Mouse (Mus musculus) gastrocnemius, postnatal 14 days (tissue): Measurements from ENCODE around the gene Eng. TPM values are rescaled to one million over a fixed set of nuclear protein-coding genes. Genes with fewer than 3 reads are reported as not detected.

ENCODE experiments used
- DNase-seq: peaks from one replicate; pipeline ENCODE4 v3.0.0; 2021; ENCODE audit warnings: mixed read lengths
- intact Hi-C: fragments of 180-260 bp; cut with DNase I; formaldehyde crosslinking; loops from one replicate; pipeline ENCODE4 v1.15.1; 2025; ENCODE audit warnings: low total_unique reads
- total RNA-seq, 2 experiments: library from RNA; stranded (reverse); gene quantifications; 2 replicates each; pipeline ENCODE4 v1.2.3; 2021

The Eng gene
- total RNA-seq, 2 experiments from 2014 or later = 46.8 to 49.3 TPM

GRCm38 (mm10) chr2:32693282-32693681, 46.9 kb downstream of the Eng start:
- DNase-seq = peak; percentile 21
- intact Hi-C loops = no loop called here

DNA sequence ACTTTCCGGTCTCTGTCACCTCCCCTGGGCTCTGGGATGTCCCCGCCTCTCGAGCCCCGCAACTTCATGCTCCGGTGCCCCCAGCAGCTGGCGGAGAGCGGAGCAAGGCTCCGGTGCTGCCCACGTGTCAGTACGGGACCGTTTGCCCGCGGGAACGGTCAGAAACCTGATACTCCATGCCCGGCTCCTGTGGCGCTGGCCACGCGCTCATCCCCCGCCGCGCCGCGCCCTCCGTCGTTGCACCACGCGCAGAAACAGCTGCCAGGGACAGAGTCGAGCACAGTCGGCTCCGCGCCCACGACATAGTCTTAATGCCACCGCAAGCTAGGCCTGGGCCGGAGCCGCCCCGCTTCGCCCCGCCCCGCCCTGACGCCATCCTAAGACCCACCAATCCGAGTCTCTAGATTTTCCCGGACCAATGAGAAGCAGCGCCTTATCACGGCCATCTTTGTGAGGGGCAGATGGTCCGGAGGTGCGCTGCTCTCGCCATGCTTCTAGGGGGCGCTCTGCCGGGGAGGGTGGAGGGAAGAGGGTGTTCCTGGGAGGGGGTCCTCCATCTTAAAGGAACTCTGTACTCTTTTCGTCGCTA, 47.5 kb downstream of the Eng start:
- intact Hi-C loops = no loop called here

GRCm38 (mm10) chr2:32694691-32695090, 48.3 kb downstream of the Eng start:
- DNase-seq = peak; percentile 4
- intact Hi-C loops = no loop called here

More for the DNA sequence above, 47.5 kb downstream of the Eng start:
- peak; percentile 96 for DNase-seq

DNA sequence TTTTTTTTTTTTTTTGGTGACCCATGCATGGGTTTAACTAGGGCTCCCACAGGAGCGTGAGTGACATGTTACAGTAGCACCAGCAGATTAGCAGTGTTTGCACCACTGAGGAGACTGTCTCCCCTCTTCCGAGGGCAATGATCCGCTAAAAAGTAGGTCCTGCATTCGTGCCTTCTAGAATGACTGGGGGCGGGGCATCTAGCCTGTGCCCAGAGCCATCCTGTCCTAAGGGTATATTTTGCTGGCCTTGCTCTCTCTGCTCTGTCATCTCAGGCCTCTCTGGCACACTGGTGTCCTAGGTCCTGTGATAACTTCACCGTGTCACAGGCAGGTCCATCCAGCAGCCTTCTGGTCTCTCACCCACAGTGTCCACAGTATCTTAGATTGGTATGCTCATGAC, 53.3 kb downstream of the Eng start:
- intact Hi-C loops = no loop called here
- no peak for DNase-seq

DNA sequence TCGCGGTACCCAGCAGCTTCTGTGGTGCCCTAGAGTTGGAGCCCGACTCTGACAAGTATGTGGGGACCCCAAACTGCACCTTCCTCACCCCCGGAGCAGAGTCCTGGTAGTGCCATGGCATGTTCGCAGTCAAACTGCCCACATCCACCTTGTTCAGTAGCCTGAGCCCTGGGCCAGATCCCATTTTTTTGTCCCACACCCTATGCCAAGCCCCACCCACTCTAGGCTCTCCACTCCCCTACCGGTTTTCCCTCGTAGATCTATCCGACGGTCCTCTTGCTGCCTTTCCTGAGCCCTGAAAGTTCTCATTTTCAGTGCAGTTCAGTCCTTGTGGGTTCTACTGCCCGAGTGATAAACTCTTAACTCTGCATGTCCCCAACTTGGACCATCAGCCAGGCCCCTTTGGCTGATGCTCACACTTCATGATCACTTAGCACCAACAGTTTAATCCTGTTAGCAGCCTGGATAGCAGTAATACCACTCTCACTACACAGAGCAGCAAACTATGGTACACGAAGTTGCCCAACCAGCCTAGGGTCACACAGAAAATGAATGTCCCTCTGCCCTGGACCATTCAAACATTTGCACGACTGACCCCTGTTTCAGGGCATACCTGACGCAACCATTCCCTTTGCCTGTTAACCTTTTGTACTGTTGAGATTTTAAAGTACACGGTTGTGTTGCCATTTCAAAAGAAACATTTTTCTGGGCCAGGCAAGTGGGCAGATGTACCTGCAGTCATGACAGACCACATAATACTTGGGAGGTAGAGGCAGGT, 54.8 kb downstream of the Eng start:
- no peak for DNase-seq
- intact Hi-C loops = no loop called here

- DNase-seq = no peak
- intact Hi-C loops = no loop called here
These were observed 56.7 kb downstream of the Eng start for GRCm38 (mm10) chr2:32703046-32703445.

GRCm38 (mm10) chr2:32704021-32704421, 57.6 kb downstream of the Eng start, which contains the start of gene Fpgs:
Gene Fpgs (minus strand): TSS chr2:32704145.
- DNase-seq = no peak
- intact Hi-C loops = no loop called here

- intact Hi-C loops = no loop called here
- DNase-seq = no peak
These were observed 58.6 kb downstream of the Eng start for GRCm38 (mm10) chr2:32705018-32705417.

- no peak for DNase-seq
- intact Hi-C loops = no loop called here
These were observed 60.6 kb downstream of the Eng start for GRCm38 (mm10) chr2:32706971-32707370.

DNA sequence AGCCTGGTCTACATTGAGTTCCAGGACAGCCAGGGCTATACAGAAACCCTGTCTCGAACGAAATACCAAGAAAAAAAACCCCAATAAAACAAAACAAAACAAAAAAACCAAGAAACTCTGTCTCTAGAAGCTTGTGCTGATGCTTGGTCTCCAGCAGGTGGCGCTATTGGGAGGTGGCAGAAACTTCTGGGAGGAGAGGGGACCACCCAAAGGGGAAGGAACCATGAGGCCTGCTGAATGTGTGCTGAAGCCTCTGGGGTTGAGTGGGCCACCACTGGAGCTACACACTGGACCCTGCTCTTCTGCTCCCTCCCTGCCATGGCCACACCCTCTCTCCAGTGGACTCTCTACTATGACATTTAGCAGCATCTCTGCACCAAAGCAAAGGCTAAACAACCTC, 62.2 kb downstream of the Eng start:
- intact Hi-C loops = no loop called here
- peak; percentile 72 for DNase-seq

GRCm38 (mm10) chr2:32709521-32710137, 63.2 kb downstream of the Eng start:
- intact Hi-C loops = loop anchor here (2.0 kb wide), 1 partner anchor 13 kb away; no protein-coding TSS in a partner anchor
- DNase-seq = no peak

DNA sequence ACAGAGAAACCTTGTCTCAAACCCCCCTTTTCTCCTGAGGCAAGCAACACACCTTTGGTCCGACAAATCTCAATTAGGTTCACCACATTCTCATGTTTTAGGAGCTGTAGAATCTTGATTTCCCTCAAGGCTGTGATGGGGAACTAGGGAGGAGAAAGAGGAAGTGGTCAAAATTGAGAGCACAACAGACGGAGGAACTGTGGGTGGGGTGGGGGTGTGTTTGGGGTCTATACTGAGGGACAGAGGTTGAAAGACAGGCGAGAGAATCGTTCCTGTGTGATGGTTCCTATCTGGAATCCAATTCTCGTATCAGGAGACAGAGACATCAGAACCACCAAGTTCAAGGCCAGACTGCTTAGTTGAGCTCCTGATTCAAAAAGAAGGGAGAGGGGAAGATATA, 64.0 kb downstream of the Eng start:
- DNase-seq = no peak
- intact Hi-C loops = loop anchor here (2.0 kb wide), 1 partner anchor 14 kb away; no protein-coding TSS in a partner anchor

DNA sequence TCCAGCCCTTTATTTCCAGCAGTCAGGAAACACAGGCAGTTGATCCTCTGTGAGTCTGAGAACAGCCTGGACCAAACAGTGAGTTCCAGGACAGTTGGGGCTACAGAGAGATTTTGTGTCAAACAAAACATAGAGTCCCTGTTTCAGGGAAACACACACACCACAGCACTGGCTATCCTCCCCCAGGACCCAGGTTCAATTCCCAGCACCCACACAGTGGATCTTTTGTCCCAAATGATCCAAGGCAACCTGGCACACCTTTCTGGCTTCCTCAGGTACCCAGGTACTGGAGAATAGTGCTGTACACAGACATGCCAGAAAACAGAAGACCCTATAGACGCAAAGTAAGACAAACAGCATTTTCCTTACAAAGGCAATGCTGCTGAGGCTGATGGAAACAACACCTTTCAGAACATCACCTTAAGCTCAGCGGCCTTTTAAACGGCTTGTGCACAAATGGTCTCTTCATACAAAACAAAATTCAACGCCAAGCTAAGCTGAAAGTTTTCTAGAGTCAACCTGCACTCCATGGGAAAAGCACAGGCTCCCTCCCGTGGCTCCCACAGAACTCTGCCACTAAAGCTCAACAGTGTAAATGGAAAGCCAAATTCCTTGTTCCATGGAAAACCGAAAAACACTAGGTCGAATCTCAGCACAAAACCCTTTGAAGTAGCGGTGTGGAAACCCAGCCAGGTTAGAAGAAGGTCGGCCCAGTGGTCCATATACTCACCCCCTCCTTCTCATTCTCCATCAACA, 65.1 kb downstream of the Eng start:
- intact Hi-C loops = loop anchor here (2.0 kb wide), 1 partner anchor 15 kb away; no protein-coding TSS in a partner anchor

GRCm38 (mm10) chr2:32712108-32712551, 65.7 kb downstream of the Eng start:
- intact Hi-C loops = no loop called here
- peak; percentile 77 for DNase-seq

More for the DNA sequence above, 65.1 kb downstream of the Eng start:
- no peak for DNase-seq

- peak; percentile 95 for DNase-seq
- intact Hi-C loops = no loop called here
These were observed 66.2 kb downstream of the Eng start for GRCm38 (mm10) chr2:32712586-32712933.

DNA sequence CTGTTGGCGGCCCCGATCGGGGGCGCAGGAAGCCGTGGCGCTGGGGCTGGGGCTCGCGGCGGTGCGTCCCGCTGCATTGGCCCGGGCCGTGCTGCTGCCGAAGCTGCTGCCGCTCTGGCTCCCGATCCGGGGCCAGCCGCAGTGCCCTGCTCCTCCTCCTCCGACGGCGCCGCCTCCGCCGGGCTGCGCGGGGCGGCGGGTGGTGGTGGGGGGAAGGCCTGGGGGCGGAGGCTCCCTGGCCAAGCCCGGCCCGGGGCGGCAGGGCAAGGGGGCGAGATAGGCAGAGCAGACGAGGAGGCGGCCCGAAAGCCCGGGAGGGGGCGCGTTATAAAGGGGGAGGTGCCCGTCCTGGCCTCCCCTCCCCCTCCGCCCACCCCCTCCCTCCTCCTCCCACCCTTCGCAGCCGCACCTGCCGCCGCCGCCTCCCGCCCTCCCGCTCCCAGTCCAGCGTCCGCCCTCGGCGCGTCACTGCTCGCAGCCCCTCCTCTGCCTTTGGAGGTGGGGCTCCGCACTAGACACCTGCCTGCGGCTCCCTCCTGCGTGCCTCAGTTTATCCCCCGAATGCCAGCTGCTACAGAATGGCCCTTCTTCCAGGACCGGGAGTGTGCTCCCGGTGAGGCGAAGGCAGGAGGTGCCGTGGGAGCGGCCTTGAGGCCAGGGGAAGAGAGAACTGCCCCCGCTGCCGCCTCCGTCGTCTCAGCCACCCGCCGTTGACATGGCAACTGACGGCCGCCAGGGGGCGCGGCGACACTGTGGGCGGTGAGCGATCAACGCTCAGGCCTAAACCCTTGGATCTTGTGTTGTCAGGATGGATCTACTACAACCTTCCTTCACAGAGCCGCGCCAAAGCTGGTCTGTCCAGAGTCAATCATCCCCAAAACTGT, 66.8 kb downstream of the Eng start, which contains the start of gene Cdk9:
TSS of gene Cdk9 (minus strand) at position 143 of the 884 bp plus-strand sequence.
- intact Hi-C loops = no loop called here
- peak; percentile 93 for DNase-seq

DNA sequence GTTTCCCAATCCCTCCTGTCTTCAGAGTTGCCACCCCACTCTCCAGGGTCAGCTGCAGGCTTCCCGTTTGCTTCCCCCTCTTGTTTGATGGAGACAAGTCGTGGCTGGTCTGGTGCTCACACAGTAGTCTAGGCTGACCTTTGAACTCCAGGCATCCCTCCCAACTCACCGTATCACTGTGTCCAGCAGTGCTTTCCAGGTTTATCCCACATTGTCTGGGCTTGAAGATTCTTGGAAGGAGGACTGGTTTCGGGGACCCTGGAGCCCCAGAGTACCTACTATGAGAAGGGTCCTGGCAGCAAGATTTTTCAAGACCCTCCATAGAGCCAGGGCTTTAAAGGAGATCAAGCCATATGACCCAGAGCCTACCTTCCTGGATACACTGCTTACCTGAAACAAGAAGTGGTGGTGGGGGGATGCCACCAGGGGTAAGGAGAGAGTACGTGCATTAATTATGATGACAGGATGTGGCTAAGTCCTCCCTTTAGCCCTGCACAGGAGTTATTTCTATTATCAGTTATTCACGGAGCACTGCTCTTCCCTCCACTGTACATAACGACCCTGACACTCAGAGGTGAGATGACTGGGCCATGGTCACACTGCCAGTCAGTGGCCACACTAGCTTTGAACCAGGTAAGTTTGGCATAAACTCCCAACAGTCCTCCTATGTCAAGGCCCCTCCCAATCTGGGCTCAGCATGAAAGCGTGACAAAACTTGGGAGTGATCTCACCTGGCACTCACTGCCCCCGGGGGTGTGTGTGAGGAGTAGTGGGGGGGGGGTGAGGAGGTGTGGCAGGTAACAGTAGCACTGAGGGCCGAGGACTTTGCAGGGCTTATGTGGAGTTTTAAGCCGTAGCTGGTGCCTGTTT, 68.0 kb downstream of the Eng start:
- no peak for DNase-seq
- intact Hi-C loops = loop anchor here (2.0 kb wide), 1 partner anchor 40 kb away; no protein-coding TSS in a partner anchor

- intact Hi-C loops = loop anchor here (2.0 kb wide), 1 partner anchor 40 kb away; no protein-coding TSS in a partner anchor
- DNase-seq = no peak
These were observed 68.6 kb downstream of the Eng start for GRCm38 (mm10) chr2:32714987-32715425.
